Comparison of ENCODE assay signal across 14 mouse cellular contexts in the genomic region with DNA sequence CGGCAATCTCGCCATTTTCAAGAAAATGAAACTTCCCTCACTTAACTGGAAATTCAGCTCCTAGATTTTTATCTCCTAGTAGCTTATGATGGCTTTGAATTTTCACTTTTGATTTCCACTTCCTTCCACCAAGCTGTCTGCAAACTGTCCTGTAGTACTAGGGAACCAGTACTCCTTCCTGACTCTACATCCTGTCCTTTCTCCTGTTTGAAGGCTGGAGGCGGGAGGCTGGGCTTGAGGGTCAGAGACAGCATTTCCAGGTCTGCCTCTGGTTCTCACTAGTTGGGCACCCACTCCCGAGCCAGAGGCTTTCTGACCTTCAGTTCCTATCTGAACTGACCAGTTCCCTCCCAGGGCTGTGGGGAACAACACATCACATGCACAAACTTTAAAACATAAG. TPM values are rescaled to one million over a fixed set of nuclear protein-coding genes. Genes with fewer than 3 reads are reported as not detected.
DNase-seq lines count a peak whose midpoint lies in the region; ATAC-seq and TF ChIP-seq lines count a peak whose summit lies in the region.
"Had no signal": no experiment of that assay in that cellular context is flagged by ENCODE, and none has a peak within 500 bp of the region (broad histone marks: within the 10 kb centered on the region; RNA-seq: fewer than 3 reads in every experiment).

No protein-coding gene starts in this region.

- peak overlapping the region; percentile 32; the same call in 1 of the 2 replicates for H3K4me2 ChIP-seq in lung, embryonic 16.5 days (ENCODE audit: low read depth, low read length)
- peak overlapping the region; percentile 17 for H3K4me2 ChIP-seq in heart, embryonic 15.5 days
- H3K4me2 ChIP-seq: embryonic facial prominence, embryonic 12.5 days had no signal

- 53% methylated on average over 4 of the region's 4 CpGs for WGBS in lung, embryonic 16.5 days
- 60% methylated on average over 4 of the region's 4 CpGs for WGBS in heart, embryonic 15.5 days
- 24% methylated on average over 4 of the region's 4 CpGs for WGBS in small intestine, adult 2 months
- WGBS in hindbrain, embryonic 10.5 days: 73% methylated on average over 4 of the region's 4 CpGs

- no peaks in the 10 kb centered on the region for H3K36me3 ChIP-seq in lung, embryonic 16.5 days (ENCODE audit: control insufficient read depth, insufficient read depth, low read length)
- H3K36me3 ChIP-seq in heart, embryonic 15.5 days: peaks cover 12% of the 10 kb centered on the region; the same call in 1 of the 2 replicates
- H3K36me3 ChIP-seq in small intestine, adult 2 months (ENCODE audit: control insufficient read depth, insufficient read depth, low read length): no peaks in the 10 kb centered on the region
- H3K36me3 ChIP-seq in hindbrain, embryonic 10.5 days: no peaks in the 10 kb centered on the region
- H3K36me3 ChIP-seq: embryonic facial prominence, embryonic 12.5 days had no signal

- H3K9ac ChIP-seq in lung, embryonic 16.5 days (ENCODE audit: low read length): peak overlapping the region; percentile 39; the same call in 1 of the 2 replicates
- H3K9ac ChIP-seq in heart, embryonic 15.5 days: no peak overlapping the region
- H3K9ac ChIP-seq: embryonic facial prominence, embryonic 12.5 days; liver, embryonic 14.5 days had no signal

- TF ChIP-seq POLR2A in small intestine, adult 2 months (IDR thresholded peaks at IDR 0.05; ENCODE audit: low read depth, low read length): no peak

- TF ChIP-seq CTCF in small intestine, adult 2 months (IDR thresholded peaks at IDR 0.05; ENCODE audit: extremely low read depth, insufficient read length, insufficient replicate concordance, low read depth, low read length): no peak

- DNase-seq in lung, postnatal 25 days (ENCODE audit: low spot score): no peak
- peak; percentile 30 for DNase-seq in kidney, adult 9 months
- no peak for DNase-seq in layer of hippocampus, postnatal 25 days (ENCODE audit: extremely low spot score in 1 of 2, low spot score in 1 of 2)
- DNase-seq in hindbrain, embryonic 10.5 days (ENCODE audit: low spot score): no peak
- DNase-seq: cerebellum, adult 8-10 months; thymus, adult 2 months had no signal

- no peak for ATAC-seq in lung, embryonic 16.5 days (ENCODE audit: low read depth)
- ATAC-seq in heart, embryonic 15.5 days (replicated peaks; ENCODE audit: insufficient number of reproducible peaks, insufficient read depth, low FRiP score, low read depth): no peak
- ATAC-seq: forebrain, embryonic 14.5 days had no signal

- no peak overlapping the region for H3K27ac ChIP-seq in lung, embryonic 16.5 days (ENCODE audit: low read length)
- no peak overlapping the region for H3K27ac ChIP-seq in heart, embryonic 15.5 days
- peak overlapping the region; percentile 17; the same call in 1 of the 2 replicates for H3K27ac ChIP-seq in small intestine, adult 2 months (ENCODE audit: insufficient read depth, low read depth, low read length)
- no peak overlapping the region for H3K27ac ChIP-seq in hindbrain, embryonic 10.5 days
- H3K27ac ChIP-seq: embryonic facial prominence, embryonic 12.5 days; liver, embryonic 14.5 days had no signal

- H3K9me3 ChIP-seq in lung, embryonic 16.5 days (ENCODE audit: control insufficient read depth, low read length): no peaks in the 10 kb centered on the region
- no peaks in the 10 kb centered on the region for H3K9me3 ChIP-seq in heart, embryonic 15.5 days (replicated peaks)
- H3K9me3 ChIP-seq in hindbrain, embryonic 10.5 days: no peaks in the 10 kb centered on the region
- H3K9me3 ChIP-seq: embryonic facial prominence, embryonic 12.5 days had no signal

- H3K4me1 ChIP-seq in lung, embryonic 16.5 days (replicated peaks; ENCODE audit: control insufficient read depth, insufficient read depth, low read length): peaks cover 30% of the 10 kb centered on the region
- peaks cover 52% of the 10 kb centered on the region for H3K4me1 ChIP-seq in heart, embryonic 15.5 days (replicated peaks)
- peaks cover 35% of the 10 kb centered on the region for H3K4me1 ChIP-seq in small intestine, adult 2 months (ENCODE audit: control insufficient read depth, insufficient read depth, insufficient read length, low read length)
- peaks cover 60% of the 10 kb centered on the region for H3K4me1 ChIP-seq in hindbrain, embryonic 10.5 days (replicated peaks)

- H3K27me3 ChIP-seq in lung, embryonic 16.5 days (ENCODE audit: control insufficient read depth, insufficient read depth, low read depth, low read length): peaks cover 11% of the 10 kb centered on the region
- no peaks in the 10 kb centered on the region; the same call in 1 of the 2 replicates for H3K27me3 ChIP-seq in heart, embryonic 15.5 days
- H3K27me3 ChIP-seq in small intestine, adult 2 months (ENCODE audit: control insufficient read depth, insufficient read depth, low read length): peaks cover 3% of the 10 kb centered on the region; the same call in 1 of the 2 replicates
- peaks cover 92% of the 10 kb centered on the region for H3K27me3 ChIP-seq in hindbrain, embryonic 10.5 days (ENCODE audit: insufficient read depth, poor library complexity, severe bottlenecking)

- no peak overlapping the region for H3K4me3 ChIP-seq in lung, embryonic 16.5 days (ENCODE audit: low read length)
- H3K4me3 ChIP-seq in heart, embryonic 15.5 days: no peak overlapping the region
- peak overlapping the region; percentile 30; the same call in 1 of the 2 replicates for H3K4me3 ChIP-seq in small intestine, adult 2 months (ENCODE audit: low read depth, low read length)
- no peak overlapping the region for H3K4me3 ChIP-seq in hindbrain, embryonic 10.5 days
- H3K4me3 ChIP-seq: embryonic facial prominence, embryonic 12.5 days had no signal

RNA-seq across cellular contexts. Expression of gene Fam71a, which starts 15.8 kb away (rescaled TPM):
- polyA plus RNA-seq in lung, embryonic 16.5 days (2015; fragmentation: Nextera tagmentation; extraction: Ambion mirVana): not detected in 2 replicates
- not detected in 2 replicates for polyA plus RNA-seq in heart, embryonic 15.5 days (2015; fragmentation: Nextera tagmentation; extraction: Ambion mirVana)
- not detected in 2 replicates for polyA plus RNA-seq in small intestine, adult 2 months (2012; rRNA removed)
- total RNA-seq in layer of hippocampus, postnatal 25 days (2021): not detected
- polyA plus RNA-seq in hindbrain, embryonic 10.5 days (2016; fragmentation: Nextera tagmentation; extraction: Ambion mirVana): not detected in 2 replicates
- total RNA-seq: ES-E14; layer of hippocampus, postnatal 14 days had no signal
- polyA plus RNA-seq: embryonic facial prominence, embryonic 12.5 days; forebrain, embryonic 14.5 days; liver, embryonic 14.5 days; thymus, adult 2 months had no signal

RNA-seq across cellular contexts. Expression of gene Atf3, which starts 37.4 kb away (rescaled TPM):
- 3.9 and 4.3 TPM in 2 replicates for polyA plus RNA-seq in lung, embryonic 16.5 days (2015; fragmentation: Nextera tagmentation; extraction: Ambion mirVana)
- 14.0 and 14.3 TPM in 2 replicates for polyA plus RNA-seq in heart, embryonic 15.5 days (2015; fragmentation: Nextera tagmentation; extraction: Ambion mirVana)
- polyA plus RNA-seq in small intestine, adult 2 months (2012; rRNA removed): 7.8 and 41.0 TPM in 2 replicates
- 1 to 10 TPM; 1.1 to 2.1 TPM for total RNA-seq in layer of hippocampus, postnatal 25 days (2021)
- polyA plus RNA-seq in hindbrain, embryonic 10.5 days (2016; fragmentation: Nextera tagmentation; extraction: Ambion mirVana): 2.4 and 2.9 TPM in 2 replicates
